Mouse (Mus musculus): ENCODE data around the gene Ccl24. TPM values are rescaled to one million over a fixed set of nuclear protein-coding genes. Genes with fewer than 3 reads are reported as not detected.

Gene Ccl24
- polyA plus RNA-seq, 1 experiment from 2014 or later: 7.9 TPM

DNA sequence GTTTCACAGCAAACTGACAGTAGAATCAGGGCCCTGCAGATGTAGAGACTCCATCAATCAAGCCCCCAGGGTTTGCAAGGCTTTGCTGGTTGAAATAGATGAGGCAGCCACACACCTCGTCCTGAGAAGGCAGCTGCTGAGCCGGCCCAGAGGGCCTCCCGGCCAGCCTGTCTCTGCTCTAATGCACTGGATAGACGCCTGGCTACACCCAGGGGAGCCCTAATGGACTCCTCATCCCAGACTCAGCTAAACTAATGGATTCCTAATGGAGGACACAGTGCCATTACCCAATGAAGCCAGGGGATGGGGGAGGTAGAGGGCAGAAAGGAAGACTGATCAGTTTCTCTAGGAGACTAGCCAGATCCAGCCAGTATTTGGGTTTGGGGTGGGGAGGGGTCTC lies 15.8 kb downstream of the Ccl24 start:
- Histone ChIP-seq H3K36me3 (ENCODE audit: control insufficient read depth, insufficient read depth, low read length) (no peaks in the 10 kb centered on the region), H3K9me3 (ENCODE audit: control insufficient read depth, low read length) (no peaks in the 10 kb centered on the region), H3K27me3 (replicated peaks; ENCODE audit: control insufficient read depth, insufficient read depth, low read length) (no peaks in the 10 kb centered on the region), H3K4me2 (no peak overlapping the region), H3K27ac (ENCODE audit: low read depth, low read length) (no peak overlapping the region), H3K4me1 (replicated peaks; ENCODE audit: control insufficient read depth, insufficient read depth, low read length) (no peaks in the 10 kb centered on the region), H3K4me3 (ENCODE audit: low read depth, low read length) (no peak overlapping the region), H3K9ac (ENCODE audit: low read depth, low read length) (no peak overlapping the region)
- DNase-seq (ENCODE audit: low spot score) (no peak), ATAC-seq (replicated peaks; ENCODE audit: low FRiP score) (no peak)
- WGBS: 51% methylated on average over 4 of the region's 4 CpGs

DNA sequence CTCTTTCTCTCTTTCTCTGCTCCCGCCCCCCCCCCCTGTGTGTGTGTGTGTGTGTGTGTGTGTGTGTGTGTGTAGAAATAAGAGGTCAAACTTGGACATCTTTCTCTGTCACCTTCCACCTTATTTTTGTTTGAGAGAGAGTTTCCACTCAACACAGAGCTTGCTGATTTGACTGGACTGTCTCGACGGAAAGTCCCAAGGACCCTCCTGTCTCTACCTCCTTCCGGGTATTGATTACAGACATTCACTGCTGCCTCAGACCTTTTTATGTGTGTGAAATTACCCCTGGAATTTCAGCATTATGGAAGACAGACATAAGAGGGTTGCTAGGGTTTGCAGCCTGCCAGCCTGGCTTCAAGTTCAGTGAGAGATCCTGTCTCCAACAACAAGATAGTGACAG lies 16.6 kb downstream of the Ccl24 start:
- WGBS: 86% methylated on average over 3 of the region's 4 CpGs

DNA sequence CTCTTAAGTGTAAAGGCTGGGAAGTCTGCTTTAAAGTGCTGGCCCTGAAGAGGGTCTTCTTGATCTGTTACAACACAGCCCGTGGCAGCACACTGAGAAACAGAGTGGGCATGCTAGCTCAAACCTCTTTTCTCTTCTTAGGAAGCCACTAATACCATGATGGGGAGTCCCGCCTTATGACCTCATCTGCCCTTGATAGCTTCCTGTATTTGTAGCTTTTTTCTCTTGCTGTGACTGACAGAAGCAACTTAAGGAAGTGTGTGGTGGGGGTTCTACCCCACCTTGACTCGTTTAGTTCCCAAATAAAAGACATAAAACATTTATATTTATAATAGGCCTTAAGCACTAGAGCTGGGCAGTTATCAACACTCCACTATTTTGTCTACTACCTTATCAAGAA lies 21.3 kb downstream of the Ccl24 start:
- DNase-seq (ENCODE audit: low spot score) (no peak), ATAC-seq (replicated peaks; ENCODE audit: low FRiP score) (no peak)
- H3K36me3 ChIP-seq (ENCODE audit: control insufficient read depth, insufficient read depth, low read length): no peaks in the 10 kb centered on the region
- H3K27ac ChIP-seq (ENCODE audit: low read depth, low read length): no peak overlapping the region
- H3K9me3 ChIP-seq (ENCODE audit: control insufficient read depth, low read length): no peaks in the 10 kb centered on the region
- H3K27me3 ChIP-seq (replicated peaks; ENCODE audit: control insufficient read depth, insufficient read depth, low read length): no peaks in the 10 kb centered on the region; the same call in 1 of the 2 replicates
- H3K4me2 ChIP-seq: no peak overlapping the region
- H3K4me1 ChIP-seq (replicated peaks; ENCODE audit: control insufficient read depth, insufficient read depth, low read length): no peaks in the 10 kb centered on the region
- 56% methylated on average over 3 of the region's 3 CpGs for WGBS
- no peak overlapping the region for H3K4me3 ChIP-seq (ENCODE audit: low read depth, low read length)
- no peak overlapping the region for H3K9ac ChIP-seq (ENCODE audit: low read depth, low read length)

More for the DNA sequence above, 16.6 kb downstream of the Ccl24 start:
- Histone ChIP-seq H3K9ac (ENCODE audit: low read depth, low read length) (no peak overlapping the region), H3K4me1 (replicated peaks; ENCODE audit: control insufficient read depth, insufficient read depth, low read length) (no peaks in the 10 kb centered on the region), H3K4me3 (ENCODE audit: low read depth, low read length) (no peak overlapping the region), H3K36me3 (ENCODE audit: control insufficient read depth, insufficient read depth, low read length) (no peaks in the 10 kb centered on the region), H3K27ac (ENCODE audit: low read depth, low read length) (no peak overlapping the region), H3K9me3 (ENCODE audit: control insufficient read depth, low read length) (no peaks in the 10 kb centered on the region), H3K27me3 (replicated peaks; ENCODE audit: control insufficient read depth, insufficient read depth, low read length) (no peaks in the 10 kb centered on the region), H3K4me2 (no peak overlapping the region)
- DNase-seq (ENCODE audit: low spot score) (no peak), ATAC-seq (replicated peaks; ENCODE audit: low FRiP score) (no peak)

DNA sequence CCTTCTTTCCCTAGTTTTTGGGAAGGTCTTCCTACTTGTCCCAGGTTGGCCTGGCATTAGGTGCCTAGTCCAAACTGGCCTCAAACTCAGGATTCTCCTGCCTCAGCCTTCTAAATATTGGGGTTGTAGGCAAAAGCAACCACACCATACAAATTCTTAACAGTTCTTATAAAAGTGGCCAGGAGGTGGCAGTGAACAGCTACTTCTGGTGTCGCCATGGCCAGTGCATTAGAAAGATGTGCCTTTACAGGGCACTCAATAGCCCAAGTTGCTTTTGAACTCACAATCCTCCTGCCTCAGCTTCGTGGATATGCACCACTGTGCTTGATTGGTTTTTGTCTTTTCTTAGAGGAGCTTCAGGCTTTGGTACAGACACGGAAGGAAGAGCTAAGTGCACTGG lies 21.9 kb downstream of the Ccl24 start:
- no peaks in the 10 kb centered on the region for H3K36me3 ChIP-seq (ENCODE audit: control insufficient read depth, insufficient read depth, low read length)
- H3K27me3 ChIP-seq (replicated peaks; ENCODE audit: control insufficient read depth, insufficient read depth, low read length): no peaks in the 10 kb centered on the region; the same call in 1 of the 2 replicates
- H3K4me1 ChIP-seq (replicated peaks; ENCODE audit: control insufficient read depth, insufficient read depth, low read length): no peaks in the 10 kb centered on the region
- no peaks in the 10 kb centered on the region for H3K9me3 ChIP-seq (ENCODE audit: control insufficient read depth, low read length)
- no peak overlapping the region for H3K4me2 ChIP-seq
- WGBS: 25% methylated on average over 3 of the region's 3 CpGs
- ATAC-seq (replicated peaks; ENCODE audit: low FRiP score) (no peak), DNase-seq (ENCODE audit: low spot score) (no peak)
- H3K4me3 ChIP-seq (ENCODE audit: low read depth, low read length): no peak overlapping the region
- no peak overlapping the region for H3K9ac ChIP-seq (ENCODE audit: low read depth, low read length)
- H3K27ac ChIP-seq (ENCODE audit: low read depth, low read length): no peak overlapping the region

DNA sequence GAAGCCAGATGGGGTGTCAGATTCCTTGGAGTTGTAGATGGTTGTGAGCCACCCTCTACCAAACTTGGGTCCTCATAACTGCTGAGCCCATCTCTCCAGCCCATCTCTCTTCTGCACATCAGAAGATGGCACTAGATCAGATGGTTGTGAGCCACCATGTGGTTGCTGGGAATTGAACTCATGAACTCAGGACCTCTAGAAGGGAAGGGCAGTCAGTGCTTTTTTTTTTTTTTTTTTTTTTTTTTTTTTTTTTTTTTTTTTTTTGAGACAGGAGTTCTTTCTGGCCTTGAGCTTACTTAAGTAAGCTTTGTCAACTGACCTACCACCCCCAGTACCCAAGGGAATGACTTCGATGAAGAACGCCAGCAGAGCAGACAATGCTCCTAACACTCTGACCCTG lies 24.9 kb downstream of the Ccl24 start:
- 0 out of 2 replicates have a peak, but pooled peaks cover 5% of the 10 kb centered on the region for H3K4me1 ChIP-seq (replicated peaks; ENCODE audit: control insufficient read depth, insufficient read depth, low read length)
- H3K27ac ChIP-seq (ENCODE audit: low read depth, low read length): no peak overlapping the region
- no peaks in the 10 kb centered on the region for H3K9me3 ChIP-seq (ENCODE audit: control insufficient read depth, low read length)
- H3K9ac ChIP-seq (ENCODE audit: low read depth, low read length): no peak overlapping the region
- WGBS: 78% methylated on average over 2 of the region's 2 CpGs
- no peak overlapping the region for H3K4me3 ChIP-seq (ENCODE audit: low read depth, low read length)
- DNase-seq (ENCODE audit: low spot score) (no peak), ATAC-seq (replicated peaks; ENCODE audit: low FRiP score) (no peak)
- H3K27me3 ChIP-seq (replicated peaks; ENCODE audit: control insufficient read depth, insufficient read depth, low read length): peaks cover 12% of the 10 kb centered on the region
- H3K4me2 ChIP-seq: no peak overlapping the region
- H3K36me3 ChIP-seq (ENCODE audit: control insufficient read depth, insufficient read depth, low read length): no peaks in the 10 kb centered on the region

DNA sequence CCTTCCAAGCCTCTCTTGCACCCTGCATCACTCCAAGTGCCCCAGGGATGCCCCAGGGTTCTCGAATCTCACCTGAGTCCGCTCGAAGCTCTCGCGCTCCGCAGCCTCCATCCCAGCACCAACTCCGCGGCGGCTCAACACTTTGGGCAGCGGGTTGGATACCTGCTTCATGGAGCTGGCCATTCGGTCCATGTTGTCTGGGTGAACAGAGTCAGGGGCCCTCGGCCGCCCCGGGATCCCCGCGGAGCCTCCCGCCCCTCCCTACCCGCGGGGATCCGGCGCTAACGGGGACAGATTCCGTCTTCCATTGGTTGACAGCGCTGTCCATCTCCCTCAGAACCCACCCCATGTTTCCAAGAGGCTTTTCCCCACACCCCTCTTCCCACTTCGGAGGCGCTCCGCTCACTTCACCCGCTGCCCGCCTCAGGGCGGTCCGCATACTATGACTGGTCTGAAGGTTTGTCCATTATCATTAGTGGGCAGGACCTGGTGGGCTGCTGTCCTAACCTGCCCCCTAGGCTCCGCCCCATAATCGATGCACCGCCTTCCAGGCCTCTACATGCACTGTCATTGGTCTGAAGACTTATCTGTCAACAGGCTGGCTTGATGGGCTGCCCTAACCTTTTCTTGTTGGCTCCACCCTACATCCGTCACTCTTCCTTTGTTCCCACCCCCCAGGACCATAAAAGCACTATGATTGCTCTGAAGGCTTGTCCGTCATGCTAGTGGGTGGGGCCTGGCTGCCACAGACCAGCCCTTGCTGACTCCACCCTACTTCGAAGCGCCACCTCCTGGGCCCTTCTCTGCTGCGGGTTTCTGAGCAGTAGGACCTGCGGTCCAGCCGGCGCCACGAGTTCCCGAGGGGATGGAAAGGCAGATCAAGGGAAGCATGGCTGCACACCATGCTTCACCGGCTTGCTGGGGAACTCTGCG lies 27.7 kb downstream of the Ccl24 start, which contains the start of gene Hip1:
Gene Hip1 (minus strand): TSS at position 256 of the 933 bp plus-strand sequence.
- H3K9me3 ChIP-seq (ENCODE audit: control insufficient read depth, low read length): no peaks in the 10 kb centered on the region
- H3K4me2 ChIP-seq: peak within 1 kb of the TSS; percentile 67
- DNase-seq (ENCODE audit: low spot score) (peak; percentile 93), ATAC-seq (replicated peaks; ENCODE audit: low FRiP score) (peak; percentile 98)
- H3K27me3 ChIP-seq (replicated peaks; ENCODE audit: control insufficient read depth, insufficient read depth, low read length): peaks cover 12% of the 10 kb centered on the region
- peak within 1 kb of the TSS; percentile 51 for H3K4me3 ChIP-seq (ENCODE audit: low read depth, low read length)
- peak within 1 kb of the TSS; percentile 15 for H3K9ac ChIP-seq (ENCODE audit: low read depth, low read length)
- no peak within 1 kb of the TSS for H3K27ac ChIP-seq (ENCODE audit: low read depth, low read length)
- WGBS: under 1% methylated on average over 46 of the region's 46 CpGs
- H3K4me1 ChIP-seq (replicated peaks; ENCODE audit: control insufficient read depth, insufficient read depth, low read length): 0 out of 2 replicates have a peak, but pooled peaks cover 5% of the 10 kb centered on the region
- no peaks in the 10 kb centered on the region for H3K36me3 ChIP-seq (ENCODE audit: control insufficient read depth, insufficient read depth, low read length)

DNA sequence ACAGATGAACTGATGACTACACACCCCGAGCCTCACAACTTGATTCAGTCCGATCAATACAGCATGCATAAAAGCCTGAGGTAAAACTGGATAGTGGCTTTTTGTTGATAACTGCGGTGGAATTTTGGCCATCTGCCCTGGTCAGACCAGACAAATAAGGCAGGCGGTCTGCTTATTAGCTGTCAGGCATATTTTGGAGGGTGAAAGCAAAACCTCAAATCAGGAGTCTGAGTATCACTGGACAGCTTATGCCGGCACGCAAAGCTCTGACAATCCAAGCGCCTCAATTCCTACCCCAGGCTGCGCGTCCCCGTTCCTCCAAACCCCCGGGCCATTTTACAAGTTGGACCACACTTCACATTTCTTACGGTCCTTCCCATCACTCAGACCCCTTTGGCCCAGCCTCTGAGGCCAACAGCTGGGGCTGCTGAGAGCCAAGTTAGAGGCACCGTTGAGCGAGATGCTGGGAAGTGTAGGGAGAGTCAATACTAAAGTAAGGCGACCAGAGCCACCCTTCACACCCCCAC lies 28.8 kb downstream of the Ccl24 start:
- ATAC-seq (replicated peaks; ENCODE audit: low FRiP score) (no peak), DNase-seq (ENCODE audit: low spot score) (peak; percentile 37)
- Histone ChIP-seq H3K4me1 (replicated peaks; ENCODE audit: control insufficient read depth, insufficient read depth, low read length) (0 out of 2 replicates have a peak, but pooled peaks cover 5% of the 10 kb centered on the region), H3K27me3 (replicated peaks; ENCODE audit: control insufficient read depth, insufficient read depth, low read length) (peaks cover 12% of the 10 kb centered on the region), H3K9me3 (ENCODE audit: control insufficient read depth, low read length) (no peaks in the 10 kb centered on the region), H3K4me3 (ENCODE audit: low read depth, low read length) (peak overlapping the region; percentile 51), H3K4me2 (peak overlapping the region; percentile 67), H3K36me3 (ENCODE audit: control insufficient read depth, insufficient read depth, low read length) (no peaks in the 10 kb centered on the region), H3K9ac (ENCODE audit: low read depth, low read length) (peak overlapping the region; percentile 15; the same call in 1 of the 2 replicates), H3K27ac (ENCODE audit: low read depth, low read length) (no peak overlapping the region)
- 7% methylated on average over 15 of the region's 15 CpGs for WGBS

DNA sequence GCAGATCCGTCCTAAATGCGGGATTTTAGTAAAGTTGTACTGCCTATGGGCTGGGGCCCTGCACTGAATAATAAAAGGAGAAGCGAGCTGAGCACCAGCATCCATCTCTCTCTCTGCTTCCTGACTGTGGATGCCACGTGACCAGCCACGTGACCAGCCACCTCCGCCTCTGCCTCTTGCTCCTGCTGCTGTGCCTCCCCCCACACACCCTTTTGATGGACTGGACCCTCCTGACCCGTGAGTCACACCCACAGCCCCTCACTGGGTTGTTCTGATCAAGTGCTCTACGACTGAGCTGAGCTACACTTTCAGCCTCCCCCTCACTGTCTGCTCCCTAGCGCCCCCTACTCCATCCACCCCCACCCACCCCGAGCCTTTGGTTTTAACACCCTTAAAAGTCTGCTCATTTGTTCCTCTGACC lies 35.0 kb downstream of the Ccl24 start:
- 53% methylated on average over 10 of the region's 10 CpGs for WGBS
- ATAC-seq (replicated peaks; ENCODE audit: low FRiP score): no peak
- Histone ChIP-seq H3K4me2 (0 out of 2 replicates have a peak overlapping the region, but pooled peaks have one; percentile 7), H3K9ac (ENCODE audit: low read depth, low read length) (no peak overlapping the region), H3K4me3 (ENCODE audit: low read depth, low read length) (no peak overlapping the region), H3K9me3 (ENCODE audit: control insufficient read depth, low read length) (no peaks in the 10 kb centered on the region), H3K4me1 (replicated peaks; ENCODE audit: control insufficient read depth, insufficient read depth, low read length) (no peaks in the 10 kb centered on the region), H3K27ac (ENCODE audit: low read depth, low read length) (no peak overlapping the region), H3K27me3 (replicated peaks; ENCODE audit: control insufficient read depth, insufficient read depth, low read length) (no peaks in the 10 kb centered on the region), H3K36me3 (ENCODE audit: control insufficient read depth, insufficient read depth, low read length) (no peaks in the 10 kb centered on the region)
- no peak for DNase-seq (ENCODE audit: low spot score)

All from liver, embryonic 11.5 days (tissue).